Mouse (Mus musculus) hindbrain, embryonic 16.5 days (tissue): ENCODE data around the gene Klhdc9. TPM values are rescaled to one million over a fixed set of nuclear protein-coding genes. Genes with fewer than 3 reads are reported as not detected.

Source experiments
- polyA plus RNA-seq: library from polyadenylated mRNA; unstranded; fragments of >200 nt; fragmentation: Nextera tagmentation; extraction: Ambion mirVana; gene quantifications from 2 replicates; pipeline ENCODE4 v1.2.1, GENCODE M21; 2015

The Klhdc9 gene
- polyA plus RNA-seq, 1 experiment from 2014 or later: 4.3 TPM

Other genes with a start within 250 kb of the Klhdc9 start
- gene Cfap126, start 246.9 kb downstream of the Klhdc9 start, polyA plus RNA-seq: 11.6 and 11.8 TPM in 2 replicates
- gene Sdhc, start 210.2 kb downstream of the Klhdc9 start, polyA plus RNA-seq: 316 and 354 TPM in 2 replicates
- gene Mpz, start 210.1 kb downstream of the Klhdc9 start, polyA plus RNA-seq: 4.7 and 5.3 TPM in 2 replicates
- 44.7 and 48.7 TPM in 2 replicates for gene Pcp4l1, start 164.5 kb downstream of the Klhdc9 start, polyA plus RNA-seq
- gene Nr1i3, start 146.8 kb downstream of the Klhdc9 start, polyA plus RNA-seq: 0.26 and 0.73 TPM in 2 replicates
- 60.9 and 69.6 TPM in 2 replicates for gene Tomm40l, start 138.3 kb downstream of the Klhdc9 start, polyA plus RNA-seq
- gene Apoa2, start 135.7 kb downstream of the Klhdc9 start, polyA plus RNA-seq: 5.2 and 6.5 TPM in 2 replicates
- gene Fcer1g, start 126.4 kb downstream of the Klhdc9 start, polyA plus RNA-seq: 25.5 and 25.7 TPM in 2 replicates
- gene Adamts4, start 110.4 kb downstream of the Klhdc9 start, polyA plus RNA-seq: 6.0 and 6.6 TPM in 2 replicates
- 262 and 280 TPM in 2 replicates for gene Ndufs2, start 109.4 kb downstream of the Klhdc9 start, polyA plus RNA-seq
- 101 and 106 TPM in 2 replicates for gene B4galt3, start 90.5 kb downstream of the Klhdc9 start, polyA plus RNA-seq
- gene Ppox, start 79.6 kb downstream of the Klhdc9 start, polyA plus RNA-seq: 42.7 and 47.9 TPM in 2 replicates
- gene Usp21, start 72.8 kb downstream of the Klhdc9 start, polyA plus RNA-seq: 92.3 and 101 TPM in 2 replicates
- gene Ufc1, start 65.8 kb downstream of the Klhdc9 start, polyA plus RNA-seq: 115 and 126 TPM in 2 replicates
- 46.5 and 49.5 TPM in 2 replicates for gene Dedd, start 31.7 kb downstream of the Klhdc9 start, polyA plus RNA-seq
- gene Nit1, start 15.2 kb downstream of the Klhdc9 start, polyA plus RNA-seq: 51.2 and 54.7 TPM in 2 replicates
- 123 and 143 TPM in 2 replicates for gene Pfdn2, start 15.1 kb downstream of the Klhdc9 start, polyA plus RNA-seq
- 4.1 and 4.7 TPM in 2 replicates for gene Nectin4, start 9.3 kb upstream of the Klhdc9 start, polyA plus RNA-seq
- gene Arhgap30, start 28.2 kb upstream of the Klhdc9 start, polyA plus RNA-seq: 0.73 and 0.79 TPM in 2 replicates
- 150 and 170 TPM in 2 replicates for gene Usf1, start 50.5 kb upstream of the Klhdc9 start, polyA plus RNA-seq
- gene Tstd1, start 58.1 kb upstream of the Klhdc9 start, polyA plus RNA-seq: 6.3 and 7.0 TPM in 2 replicates
- gene F11r, start 76.7 kb upstream of the Klhdc9 start, polyA plus RNA-seq: 14.1 and 15.6 TPM in 2 replicates
- 25.7 and 28.3 TPM in 2 replicates for gene Alyref2, start 142.7 kb upstream of the Klhdc9 start, polyA plus RNA-seq
- not detected in 2 replicates for gene Itln1, start 174.5 kb upstream of the Klhdc9 start, polyA plus RNA-seq
- gene Cd244a, start 198.4 kb upstream of the Klhdc9 start, polyA plus RNA-seq: not detected in 2 replicates
- 0.18 TPM in 1 of 2 replicates, not detected in the other for gene Ly9, start 246.6 kb upstream of the Klhdc9 start, polyA plus RNA-seq